Mouse (Mus musculus): ENCODE results near the gene Cpne1. TPM values are rescaled to one million over a fixed set of nuclear protein-coding genes. Genes with fewer than 3 reads are reported as not detected.

The Cpne1 gene
- 100 to 1,000 TPM in 1 of 2 experiments, 10 to 100 TPM in 1; 99.2 to 101 TPM for polyA plus RNA-seq (2017; shearing (Covaris generic))

GRCm38 (mm10) chr2:156111358-156112079 is at the start of gene Cpne1, which contains the start of gene Rbm12:
TSS of gene Cpne1 (minus strand) at chr2:156111965.
TSS of gene Rbm12 (minus strand) at chr2:156111978.

GRCm38 (mm10) chr2:156143953-156144724 is 32.4 kb upstream of the Cpne1 start, which contains the start of the genes Romo1 and Nfs1:
TSS of gene Romo1 (plus strand) at chr2:156144039.
TSS of gene Nfs1 (minus strand) at chr2:156144186.

GRCm38 (mm10) chr2:156126992-156127391 is 15.2 kb upstream of the Cpne1 start, which contains the start of gene Gm28036:
TSS of gene Gm28036 (minus strand) at chr2:156127092.

GRCm38 (mm10) chr2:156065099-156066041 is 46.4 kb downstream of the Cpne1 start, which contains the start of gene Spag4:
TSS of gene Spag4 (plus strand) at chr2:156065175.

GRCm38 (mm10) chr2:156052816-156053215 is 58.9 kb downstream of the Cpne1 start, which contains the start of gene Fer1l4:
TSS of gene Fer1l4 (minus strand) at chr2:156052947.

Other genes starting within 250 kb of the Cpne1 start
- 10 to 100 TPM; 26.6 to 30.4 TPM for gene Uqcc1, start 181.7 kb downstream of the Cpne1 start, polyA plus RNA-seq (2017; shearing (Covaris generic))
- gene Gm15557, start 171.2 kb downstream of the Cpne1 start, polyA plus RNA-seq (2017; shearing (Covaris generic)), result not detected
- not detected for gene Gdf5, start 166.6 kb downstream of the Cpne1 start, polyA plus RNA-seq (2017; shearing (Covaris generic))
- gene Cep250, start 155.5 kb downstream of the Cpne1 start, polyA plus RNA-seq (2017; shearing (Covaris generic)), result 10 to 100 TPM; 23.8 to 46.7 TPM
- 1 to 10 TPM; 1.4 to 2.1 TPM for gene 6430550D23Rik, start 104.0 kb downstream of the Cpne1 start, polyA plus RNA-seq (2017; shearing (Covaris generic))
- gene Ergic3, start 103.9 kb downstream of the Cpne1 start, polyA plus RNA-seq (2017; shearing (Covaris generic)), result 100 to 1,000 TPM; 132 to 136 TPM
- gene Fer1l4, start 59.0 kb downstream of the Cpne1 start, polyA plus RNA-seq (2017; shearing (Covaris generic)), result under 1 TPM in 1 of 2 experiments, not detected in 1; 0.11 TPM
- under 1 TPM; 0.27 to 0.60 TPM for gene Spag4, start 46.8 kb downstream of the Cpne1 start, polyA plus RNA-seq (2017; shearing (Covaris generic))
- gene Rbm12, start within 50 bp of the Cpne1 start, polyA plus RNA-seq (2017; shearing (Covaris generic)), result 10 to 100 TPM; 22.7 to 30.1 TPM
- gene Gm28036, start 15.1 kb upstream of the Cpne1 start, polyA plus RNA-seq (2017; shearing (Covaris generic)), result 10 to 100 TPM; 14.5 to 20.1 TPM
- gene Romo1, start 32.1 kb upstream of the Cpne1 start, polyA plus RNA-seq (2017; shearing (Covaris generic)), result 100 to 1,000 TPM; 177 to 202 TPM
- 10 to 100 TPM; 55.4 to 63.2 TPM for gene Nfs1, start 32.2 kb upstream of the Cpne1 start, polyA plus RNA-seq (2017; shearing (Covaris generic))
- gene Rbm39, start 68.3 kb upstream of the Cpne1 start, polyA plus RNA-seq (2017; shearing (Covaris generic)), result 100 to 1,000 TPM; 791 to 895 TPM
- 10 to 100 TPM; 53.5 to 76.8 TPM for gene Phf20, start 84.5 kb upstream of the Cpne1 start, polyA plus RNA-seq (2017; shearing (Covaris generic))
- gene Cnbd2, start 200.3 kb upstream of the Cpne1 start, polyA plus RNA-seq (2017; shearing (Covaris generic)), result 1 to 10 TPM; 3.8 to 4.1 TPM
- 100 to 1,000 TPM; 151 to 181 TPM for gene Scand1, start 200.7 kb upstream of the Cpne1 start, polyA plus RNA-seq (2017; shearing (Covaris generic))